Mouse (Mus musculus) liver, postnatal 0 days (tissue): ENCODE data around the gene Pfdn4.
"Not testable (repeated sequence)": the region's sequence is repeated elsewhere in the genome, so short reads cannot be mapped to it uniquely, and the experiment has no call there.

ENCODE experiments used
- CTCF ChIP-seq: sonication (generic); IDR thresholded peaks from 2 replicates; pipeline ENCODE4 v1.5.1; 2016; ENCODE audit warnings: antibody characterized with exemption, low read depth
- EP300 ChIP-seq: IDR thresholded peaks from 2 replicates; pipeline ENCODE4 v1.6.1; 2016; ENCODE audit warnings: antibody characterized with exemption, low read depth, mild to moderate bottlenecking

GRCm38 (mm10) chr2:170453809-170454208 lies 42.4 kb upstream of the Pfdn4 start:
- not testable (repeated sequence) for TF ChIP-seq EP300, CTCF
